Mouse (Mus musculus) testis, adult 10 weeks (tissue): ENCODE data around the gene Gm14326. TPM values are rescaled to one million over a fixed set of nuclear protein-coding genes. Genes with fewer than 3 reads are reported as not detected.

Experiments
- polyA plus RNA-seq: library from polyadenylated mRNA; stranded (reverse); fragments of 350-450 nt; fragmentation: Illumina TruSeq; extraction: RNeasy Lipid Tissue Mini Kit (QIAGEN cat#74804); gene quantifications from one replicate; pipeline ENCODE4 v1.2.3, GENCODE M21; 2014; ENCODE audit warnings: low read depth, low replicate concordance

Gene Gm14326
- polyA plus RNA-seq = 6.8 TPM

DNA sequence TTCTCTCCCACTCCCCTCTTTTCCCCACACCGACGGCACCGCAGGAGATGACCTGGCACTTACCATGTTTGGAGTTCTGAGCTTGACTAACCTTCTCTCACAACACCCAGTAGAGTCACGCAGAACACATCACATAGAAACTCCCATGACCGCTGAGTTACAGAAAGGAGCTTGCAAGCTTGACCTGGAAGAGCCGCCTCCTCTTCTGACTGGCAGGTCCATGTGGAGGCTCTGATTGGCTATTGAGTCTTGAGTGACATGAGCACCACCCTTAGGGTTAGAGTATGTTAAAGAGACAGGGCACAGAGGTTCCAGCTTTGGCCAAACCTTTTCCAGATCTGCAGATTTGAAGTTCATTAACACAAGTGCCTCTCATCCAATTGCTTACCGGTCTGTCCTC lies at the start of gene Gm14326:
Gene Gm14326 (minus strand): TSS at position 153 of the 400 bp plus-strand sequence.

DNA sequence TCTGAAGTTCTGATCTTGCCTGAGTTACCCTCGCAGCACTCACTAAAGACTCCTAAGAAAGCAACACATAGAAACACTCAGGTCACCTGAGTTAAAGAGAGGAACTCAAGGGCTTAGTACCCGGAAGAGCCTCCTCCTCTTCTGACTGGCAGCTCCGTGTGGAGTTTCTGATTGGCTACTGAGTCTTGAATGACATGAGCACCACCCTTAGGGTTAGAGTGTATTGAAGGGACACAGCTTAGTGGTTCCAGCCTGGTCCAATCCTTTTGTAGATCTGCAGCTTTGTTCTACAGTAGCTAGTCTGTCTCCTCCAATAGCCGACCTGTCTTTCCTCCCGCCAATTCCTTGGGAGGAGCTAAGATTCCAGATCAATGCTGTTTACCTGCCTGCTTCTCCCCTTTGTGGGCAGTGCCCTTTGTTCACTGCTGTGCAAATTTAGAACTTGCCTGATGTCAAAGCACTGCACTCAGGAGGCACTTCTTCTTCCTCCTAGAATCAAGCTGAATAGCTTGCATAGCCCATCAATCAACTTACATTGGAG lies 31.5 kb downstream of the Gm14326 start, which contains the start of gene Zfp972:
Gene Zfp972 (minus strand): TSS at position 51 of the 541 bp plus-strand sequence.

DNA sequence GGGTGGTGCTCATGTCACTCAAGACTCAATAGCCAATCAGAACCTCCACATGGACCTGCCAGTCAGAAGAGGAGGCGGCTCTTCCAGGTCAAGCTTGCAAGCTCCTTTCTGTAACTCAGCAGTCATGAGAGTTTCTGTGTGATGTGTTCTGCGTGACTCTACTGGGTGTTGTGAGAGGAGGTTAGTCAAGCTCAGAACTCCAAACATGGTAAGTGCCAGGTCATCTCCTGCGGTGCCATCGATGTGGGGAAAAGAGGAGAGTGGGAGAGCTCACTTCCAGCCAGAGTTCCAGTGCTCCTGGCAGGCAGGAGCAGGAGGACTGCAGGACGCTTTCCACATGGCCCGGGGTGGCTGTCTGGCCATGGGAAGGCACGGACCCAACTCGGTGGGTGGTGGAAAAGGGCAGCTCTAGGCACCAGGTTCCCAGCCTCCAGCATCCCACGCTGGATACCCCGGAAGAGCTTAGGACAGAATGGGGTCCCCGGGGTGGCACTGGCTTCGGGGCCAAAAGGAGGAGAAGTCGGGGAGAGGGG lies 60.0 kb downstream of the Gm14326 start, which contains the start of gene Gm14327:
Gene Gm14327 (plus strand): TSS at position 51 of the 533 bp plus-strand sequence.

Other genes starting within 250 kb of the Gm14326 start
- 1.6 TPM for gene Gm14322, start 198.0 kb downstream of the Gm14326 start, polyA plus RNA-seq
- 18.7 TPM for gene Gm14325, start 117.0 kb downstream of the Gm14326 start, polyA plus RNA-seq
- 1.5 TPM for gene Gm14327, start 60.2 kb downstream of the Gm14326 start, polyA plus RNA-seq
- 0.48 TPM for gene Zfp972, start 31.7 kb downstream of the Gm14326 start, polyA plus RNA-seq
- gene Zfp971, start 66.0 kb upstream of the Gm14326 start, polyA plus RNA-seq = 7.7 TPM
- gene Zfp931, start 121.2 kb upstream of the Gm14326 start, polyA plus RNA-seq = 3.3 TPM
- 10.6 TPM for gene Phactr3, start 161.7 kb upstream of the Gm14326 start, polyA plus RNA-seq